Mouse (Mus musculus) embryonic facial prominence, embryonic 14.5 days (tissue): ENCODE results near the gene Ccnk. TPM values are rescaled to one million over a fixed set of nuclear protein-coding genes. Genes with fewer than 3 reads are reported as not detected.

ENCODE experiments used
- ATAC-seq: fragments of 200-750 bp; cut with Nextera tagmentation; 2 replicates; pipeline ENCODE4 v1.8.0; 2017; ENCODE audit warnings: low read depth, moderate number of reproducible peaks, moderate TSS enrichment
- DNase-seq: peaks from one replicate; pipeline ENCODE4 v3.0.0-alpha.2; 2015; ENCODE audit warnings: low spot score
- H3K27ac ChIP-seq: fragments of 300-500 bp; sonication (generic); replicated peaks from 2 replicates; pipeline ENCODE4 v1.5.1; 2014; ENCODE audit warnings: low read depth, mild to moderate bottlenecking, low read length, moderate library complexity
- H3K27me3 ChIP-seq: fragments of 300-500 bp; sonication (generic); replicated peaks from 2 replicates; pipeline ENCODE4 v1.6.1; 2014; ENCODE audit warnings: low read length; ENCODE audit not compliant: control insufficient read depth, insufficient read depth
- H3K36me3 ChIP-seq: fragments of 300-500 bp; sonication (generic); 2 replicates; pipeline ENCODE4 v1.6.1; 2014; ENCODE audit warnings: low read length, mixed read lengths; ENCODE audit not compliant: control insufficient read depth, insufficient read depth
- H3K4me1 ChIP-seq: fragments of 300-500 bp; sonication (generic); 2 replicates; pipeline ENCODE4 v1.6.1; 2014; ENCODE audit warnings: antibody characterized with exemption, low read length; ENCODE audit not compliant: control insufficient read depth, insufficient read depth
- H3K4me2 ChIP-seq: fragments of 300-500 bp; sonication (generic); 2 replicates; pipeline ENCODE4 v1.6.1; 2014; ENCODE audit warnings: low read depth, mild to moderate bottlenecking, low read length, moderate library complexity, mixed read lengths
- H3K4me3 ChIP-seq: fragments of 300-500 bp; sonication (generic); 2 replicates; pipeline ENCODE4 v1.5.1; 2014; ENCODE audit warnings: low read depth, mild to moderate bottlenecking, low read length
- H3K9ac ChIP-seq: fragments of 300-500 bp; sonication (generic); 2 replicates; pipeline ENCODE4 v1.6.1; 2014; ENCODE audit warnings: low read depth, mild to moderate bottlenecking, low read length, moderate library complexity, mixed read lengths
- H3K9me3 ChIP-seq: fragments of 300-500 bp; sonication (generic); 2 replicates; pipeline ENCODE4 v1.6.1; 2016; ENCODE audit warnings: low read length; ENCODE audit not compliant: control insufficient read depth
- WGBS: fragments of 180-500 bp; shearing (Covaris S2); extraction: QIAGEN DNeasy Blood & Tissue Kit; methylation state at CpG from one replicate; pipeline ENCODE4 v1.1.7; 2014; 5-methylcytosine and 5-hydroxymethylcytosine counted together
- polyA plus RNA-seq: library from polyadenylated mRNA; unstranded; fragments of >200 nt; fragmentation: Nextera tagmentation; extraction: Ambion mirVana; gene quantifications from 2 replicates; pipeline ENCODE4 v1.2.1, GENCODE M21; 2014

Ccnk gene
- polyA plus RNA-seq = 5.1 and 5.9 TPM in 2 replicates

DNA sequence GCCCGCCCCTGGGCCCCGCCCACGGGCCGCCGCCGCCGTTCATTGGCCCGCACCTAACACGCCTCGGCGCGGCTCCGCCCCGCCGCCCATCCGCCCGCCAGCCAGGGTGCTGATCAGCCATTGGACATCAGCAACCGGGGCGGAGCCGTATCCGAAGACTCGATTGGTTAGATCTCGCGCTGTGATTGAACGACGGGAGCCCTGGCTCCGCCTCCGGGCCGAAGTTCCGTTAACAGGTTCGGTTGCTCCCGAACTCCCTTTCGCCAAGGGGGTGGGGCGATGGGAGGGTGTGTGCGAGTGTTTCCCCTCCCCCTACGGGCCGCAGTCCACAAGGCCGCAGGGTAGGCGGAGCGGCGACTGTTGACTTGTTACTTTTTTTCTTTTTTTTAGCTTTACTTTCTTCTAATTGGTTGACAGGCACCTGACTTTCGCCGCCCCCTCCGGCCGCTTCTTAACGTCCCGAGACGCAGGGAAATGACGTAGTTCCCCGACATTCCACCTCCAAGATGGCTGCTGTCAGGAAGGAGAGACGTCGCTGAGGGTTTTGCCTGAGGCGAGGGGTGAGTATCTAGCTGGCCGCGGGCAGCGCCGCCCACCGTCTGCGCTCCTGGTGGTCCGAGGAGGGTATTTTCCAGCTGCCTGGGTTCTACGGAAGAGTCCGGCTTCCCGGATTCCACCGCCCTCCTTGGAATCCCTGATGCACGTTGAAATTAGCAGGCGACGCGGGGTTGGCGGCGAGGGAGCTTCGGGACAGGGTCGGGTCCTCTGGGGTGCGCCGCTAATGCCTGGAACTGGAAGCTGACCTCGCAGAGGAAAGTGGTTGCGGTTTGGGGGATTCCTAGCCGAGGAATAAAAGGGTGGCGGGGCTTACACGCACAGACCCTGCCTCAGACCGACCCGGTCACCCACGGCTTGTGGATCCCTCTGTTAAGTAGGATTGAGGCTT is at the start of gene Ccnk:
Gene Ccnk, plus strand, starts transcription at position 259 of the 946 bp plus-strand sequence.
- ATAC-seq (peak; percentile 98), DNase-seq (peak; percentile 100)
- Histone ChIP-seq H3K36me3 (peaks cover 22% of the 10 kb centered on the region; the same call in 1 of the 2 replicates), H3K4me2 (peak within 1 kb of the TSS; percentile 85), H3K9ac (peak within 1 kb of the TSS; percentile 87), H3K27me3 (no peaks in the 10 kb centered on the region), H3K4me3 (peak within 1 kb of the TSS; percentile 88), H3K4me1 (peaks cover 23% of the 10 kb centered on the region), H3K9me3 (no peaks in the 10 kb centered on the region), H3K27ac (peak within 1 kb of the TSS; percentile 87)
- 2% methylated on average over 51 of the region's 82 CpGs for WGBS

DNA sequence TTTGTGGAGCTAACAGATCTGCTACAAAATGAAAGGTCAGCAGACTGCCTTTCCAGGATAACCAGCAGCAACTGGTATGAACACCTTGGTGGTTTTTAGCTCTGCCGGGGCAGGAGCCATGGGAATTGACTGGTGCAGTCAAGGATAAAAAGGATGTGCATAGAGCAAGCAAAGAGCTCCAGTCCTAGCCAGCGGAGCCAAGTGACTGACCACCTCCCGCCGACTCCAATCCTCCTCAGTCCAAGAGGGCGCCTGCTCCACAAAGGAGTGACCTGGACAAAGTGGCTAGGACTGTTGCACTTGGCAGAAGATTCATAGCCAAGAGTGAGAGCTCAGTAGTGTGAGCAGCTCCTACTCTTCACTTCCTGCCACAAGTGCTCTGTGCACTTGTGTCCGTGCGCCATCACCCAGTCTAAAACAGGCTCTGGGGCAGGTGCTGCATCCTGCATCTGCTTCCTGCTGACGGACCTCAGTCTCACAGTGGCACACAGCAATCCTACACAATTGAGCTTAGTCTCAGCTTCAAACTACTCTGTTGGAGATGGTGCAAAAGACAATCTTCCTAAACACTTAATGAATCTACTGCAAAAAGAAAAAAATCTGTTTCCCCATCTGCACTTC is 46.8 kb upstream of the Ccnk start:
- Histone ChIP-seq H3K9ac (no peak overlapping the region), H3K9me3 (peaks cover 8% of the 10 kb centered on the region; the same call in 1 of the 2 replicates), H3K4me2 (no peak overlapping the region), H3K27me3 (no peaks in the 10 kb centered on the region), H3K27ac (no peak overlapping the region), H3K36me3 (peaks cover 72% of the 10 kb centered on the region), H3K4me1 (no peaks in the 10 kb centered on the region), H3K4me3 (no peak overlapping the region)
- no peak for DNase-seq
- no peak for ATAC-seq
- 79% methylated on average over 8 of the region's 8 CpGs for WGBS

DNA sequence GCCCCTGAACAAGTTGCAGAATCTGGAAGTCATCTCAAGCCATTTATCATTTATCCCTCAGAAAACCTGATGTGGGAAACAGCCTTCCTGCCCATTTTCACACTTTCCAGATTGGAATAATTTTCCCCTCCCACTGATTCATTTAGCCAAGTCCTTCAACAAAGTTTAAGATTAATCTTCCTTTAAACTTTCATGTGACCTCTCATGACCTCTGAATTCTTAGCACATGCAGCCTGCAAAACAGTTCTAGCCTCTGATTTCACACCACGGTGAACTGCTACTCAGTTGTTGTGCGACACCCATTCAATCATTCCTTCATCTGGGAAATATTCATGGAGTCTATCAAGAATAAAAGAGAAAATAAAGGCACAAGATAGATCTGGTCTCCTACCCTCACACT is 46.2 kb upstream of the Ccnk start:
- WGBS = 70% methylated on average over 2 of the region's 2 CpGs
- Histone ChIP-seq H3K9me3 (peaks cover 8% of the 10 kb centered on the region; the same call in 1 of the 2 replicates), H3K27me3 (no peaks in the 10 kb centered on the region), H3K4me3 (no peak overlapping the region), H3K4me2 (no peak overlapping the region), H3K4me1 (no peaks in the 10 kb centered on the region), H3K36me3 (peaks cover 71% of the 10 kb centered on the region), H3K27ac (no peak overlapping the region), H3K9ac (no peak overlapping the region)
- no peak for ATAC-seq
- no peak for DNase-seq

DNA sequence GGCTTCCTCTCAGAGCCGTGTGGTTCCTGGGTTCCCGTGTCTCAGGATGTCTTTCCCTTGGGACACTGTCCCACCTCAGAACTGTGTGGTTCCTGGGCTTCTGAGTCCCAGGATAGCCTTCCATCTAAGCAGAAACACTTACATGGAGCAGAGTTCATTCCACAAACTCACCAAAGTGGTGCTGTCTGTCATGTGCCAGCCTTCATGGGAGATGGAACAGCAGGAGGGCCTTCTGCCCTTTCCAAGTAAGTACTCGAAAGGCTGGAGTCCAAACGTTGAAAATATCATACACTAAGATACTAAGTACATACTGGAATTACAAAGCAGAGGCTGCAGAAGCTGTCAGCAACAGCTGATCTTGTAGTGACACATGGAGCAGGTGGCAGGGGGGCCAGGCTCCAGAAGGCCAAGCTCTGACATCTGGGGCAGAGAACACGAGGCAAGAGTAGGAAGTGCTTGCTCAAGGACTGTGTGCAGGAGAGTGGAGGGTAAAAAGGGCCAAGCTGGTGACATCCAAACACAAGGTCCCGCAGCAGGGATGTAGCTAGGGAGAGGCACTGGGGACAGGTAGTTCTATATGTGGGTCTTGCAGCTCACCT is 43.7 kb upstream of the Ccnk start:
- 84% methylated on average over 6 of the region's 6 CpGs for WGBS

DNA sequence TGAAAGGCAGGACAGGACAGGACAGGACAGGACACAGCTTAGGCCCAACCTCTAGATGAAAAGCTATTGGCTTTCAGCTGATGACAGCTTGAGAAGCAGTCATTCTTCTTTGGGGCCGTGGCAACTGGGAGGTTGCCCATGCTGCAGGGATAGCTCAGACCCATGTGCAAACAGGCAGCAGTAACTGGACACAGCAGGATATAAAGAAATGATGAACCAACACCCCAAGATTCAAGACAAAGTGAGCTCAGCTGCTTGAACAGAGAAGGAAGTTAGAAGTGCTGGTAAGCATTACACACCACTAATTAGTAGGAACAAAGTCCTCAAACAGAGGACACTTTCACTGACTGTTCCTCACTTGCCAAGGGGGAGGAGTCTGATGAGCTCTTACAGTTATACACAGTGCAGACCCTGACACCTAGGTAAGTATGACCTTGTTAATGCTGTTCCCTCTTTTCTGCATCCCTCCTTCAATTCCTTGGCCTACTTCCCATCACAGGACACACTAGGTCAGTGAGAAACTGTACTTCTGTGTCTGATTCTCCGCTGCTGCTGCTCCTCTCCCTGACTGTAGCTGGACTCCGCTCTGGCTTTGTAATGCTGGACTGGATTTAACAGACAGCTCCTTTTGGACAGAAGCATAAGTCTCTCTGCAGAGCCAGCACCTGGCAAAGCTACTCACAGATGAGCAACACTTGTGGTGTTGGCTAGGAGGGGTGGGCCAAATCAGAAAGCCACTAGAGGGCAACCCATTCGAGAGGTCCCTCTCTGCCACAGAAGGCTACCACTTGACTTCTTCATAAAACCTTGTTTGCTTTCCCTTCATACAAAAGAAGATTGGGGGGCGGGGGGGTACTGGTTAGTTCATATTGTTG is 35.5 kb upstream of the Ccnk start:
- Histone ChIP-seq H3K4me1 (no peaks in the 10 kb centered on the region), H3K4me3 (no peak overlapping the region), H3K9ac (no peak overlapping the region), H3K9me3 (no peaks in the 10 kb centered on the region), H3K36me3 (peaks cover 25% of the 10 kb centered on the region), H3K27ac (no peak overlapping the region), H3K27me3 (no peaks in the 10 kb centered on the region), H3K4me2 (no peak overlapping the region)
- WGBS = 82% methylated on average over 5 of the region's 5 CpGs
- ATAC-seq = no peak
- DNase-seq = peak; percentile 11

More for the DNA sequence above, 43.7 kb upstream of the Ccnk start:
- no peak overlapping the region for H3K27ac ChIP-seq
- ATAC-seq (peak; percentile 63; the same call in 1 of the 2 replicates), DNase-seq (peak; percentile 55)
- 0 out of 2 replicates have a peak, but pooled peaks cover under 1% of the 10 kb centered on the region for H3K9me3 ChIP-seq
- H3K9ac ChIP-seq = no peak overlapping the region
- H3K4me1 ChIP-seq = no peaks in the 10 kb centered on the region
- H3K27me3 ChIP-seq = no peaks in the 10 kb centered on the region
- no peak overlapping the region for H3K4me3 ChIP-seq
- H3K4me2 ChIP-seq = no peak overlapping the region
- peaks cover 58% of the 10 kb centered on the region for H3K36me3 ChIP-seq

DNA sequence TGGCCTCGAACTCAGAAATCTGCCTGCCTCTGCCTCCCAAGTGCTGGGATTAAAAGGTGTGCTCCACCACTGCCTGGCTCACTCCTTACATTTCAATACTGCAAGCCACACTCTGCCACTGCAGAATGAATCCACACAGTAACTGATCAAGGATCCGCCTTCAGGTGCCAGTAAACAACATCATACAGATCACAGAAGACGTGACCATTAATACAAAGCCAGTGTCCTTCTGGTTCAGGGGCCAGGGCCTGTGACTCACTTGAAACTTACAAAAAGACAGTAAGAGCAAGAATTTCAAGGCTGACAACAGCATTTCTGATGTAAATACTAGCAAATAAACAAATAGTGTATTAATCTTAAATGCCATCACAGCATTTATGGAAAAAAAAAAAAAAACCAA is 34.2 kb upstream of the Ccnk start:
- Histone ChIP-seq H3K27me3 (no peaks in the 10 kb centered on the region), H3K4me2 (no peak overlapping the region), H3K9me3 (no peaks in the 10 kb centered on the region), H3K9ac (no peak overlapping the region), H3K36me3 (peaks cover 30% of the 10 kb centered on the region), H3K4me1 (no peaks in the 10 kb centered on the region), H3K4me3 (no peak overlapping the region), H3K27ac (no peak overlapping the region)
- no peak for ATAC-seq
- WGBS = 92% methylated on average over 3 of the region's 3 CpGs
- DNase-seq = no peak

DNA sequence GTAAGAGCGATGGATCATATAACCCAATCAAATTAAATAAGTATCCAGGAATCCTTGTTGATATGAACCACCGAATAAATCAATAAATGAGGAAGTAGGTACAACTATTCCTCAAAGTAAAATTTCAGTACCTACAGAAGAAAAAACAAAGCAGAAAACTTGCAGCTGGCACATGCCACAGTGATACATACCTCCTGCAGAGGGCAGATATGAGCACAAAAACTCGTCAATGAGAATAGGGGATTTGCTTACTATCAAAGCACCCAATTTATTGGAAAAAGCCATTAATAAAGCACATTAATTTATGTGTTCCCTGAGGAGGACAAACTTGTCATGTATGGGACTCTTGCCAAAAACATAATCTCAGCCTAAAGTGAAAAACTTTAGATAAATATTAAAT is 29.6 kb upstream of the Ccnk start:
- Histone ChIP-seq H3K4me1 (no peaks in the 10 kb centered on the region), H3K4me3 (no peak overlapping the region), H3K4me2 (no peak overlapping the region), H3K9ac (no peak overlapping the region), H3K9me3 (no peaks in the 10 kb centered on the region), H3K27me3 (no peaks in the 10 kb centered on the region), H3K36me3 (peaks cover 51% of the 10 kb centered on the region), H3K27ac (no peak overlapping the region)
- 73% methylated on average over 3 of the region's 3 CpGs for WGBS
- DNase-seq (peak; percentile 4), ATAC-seq (no peak)

DNA sequence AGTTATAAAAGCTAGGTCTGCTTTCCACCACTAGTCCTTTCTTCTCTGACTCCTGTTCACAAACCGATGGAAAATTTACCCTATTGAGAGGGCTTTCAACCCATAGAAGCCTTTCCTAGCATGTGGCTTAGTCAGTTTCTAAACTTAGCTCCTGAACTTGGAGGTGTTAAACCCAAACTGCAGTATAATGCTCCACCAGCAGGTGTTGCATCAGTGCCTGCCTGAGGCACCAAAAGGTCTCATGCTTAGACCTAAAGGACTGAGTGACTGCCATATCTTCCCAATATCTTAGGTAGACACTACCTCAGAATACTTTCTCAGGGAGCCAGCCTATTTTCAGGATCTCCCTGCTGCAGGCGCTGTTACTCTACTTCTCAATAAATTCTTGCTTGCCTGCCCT is 26.6 kb upstream of the Ccnk start:
- no peak overlapping the region for H3K9ac ChIP-seq
- H3K4me3 ChIP-seq = no peak overlapping the region
- no peak overlapping the region for H3K27ac ChIP-seq
- H3K36me3 ChIP-seq = peaks cover 66% of the 10 kb centered on the region
- DNase-seq (no peak), ATAC-seq (no peak)
- WGBS = 91% methylated on average over 2 of the region's 2 CpGs
- H3K4me2 ChIP-seq = no peak overlapping the region
- no peaks in the 10 kb centered on the region for H3K4me1 ChIP-seq
- H3K9me3 ChIP-seq = no peaks in the 10 kb centered on the region
- no peaks in the 10 kb centered on the region for H3K27me3 ChIP-seq
